Comparison of ENCODE assay signal across 8 mouse cellular contexts in the genomic region with DNA sequence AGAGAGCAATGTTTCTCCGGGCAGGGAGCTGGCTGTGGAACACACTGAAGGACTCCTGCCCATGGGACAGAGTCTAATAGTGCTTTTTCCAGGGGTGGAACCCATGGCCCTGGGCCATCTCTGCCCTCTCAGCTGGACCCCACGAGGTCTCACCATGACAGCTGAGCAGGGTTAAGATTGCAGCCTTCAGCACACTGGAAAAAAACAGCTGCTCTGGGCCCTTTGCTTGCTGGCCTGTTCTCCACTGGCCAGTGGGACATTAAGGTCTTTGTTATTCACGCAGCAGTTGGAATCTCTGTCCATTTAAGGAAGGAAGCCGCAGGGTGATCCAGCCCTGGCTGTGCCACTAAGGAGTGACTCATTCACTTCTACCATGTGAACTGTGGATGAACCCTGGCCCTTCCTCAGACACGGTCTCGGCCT.
DNase-seq lines count a peak whose midpoint lies in the region; ATAC-seq lines count a peak whose summit lies in the region.

No protein-coding gene starts in this region.

- WGBS in neural tube, embryonic 13.5 days = 12% methylated on average over 6 of the region's 6 CpGs
- WGBS in neural tube, embryonic 15.5 days = 14% methylated on average over 6 of the region's 6 CpGs
- 40% methylated on average over 6 of the region's 6 CpGs for WGBS in intestine, embryonic 14.5 days
- 60% methylated on average over 6 of the region's 6 CpGs for WGBS in forebrain, embryonic 12.5 days

- H3K9me3 ChIP-seq in neural tube, embryonic 13.5 days = no peaks in the 10 kb centered on the region
- H3K9me3 ChIP-seq in neural tube, embryonic 15.5 days (replicated peaks) = no peaks in the 10 kb centered on the region
- H3K9me3 ChIP-seq in intestine, embryonic 14.5 days (ENCODE audit: control insufficient read depth, low read length) = no peaks in the 10 kb centered on the region
- H3K9me3 ChIP-seq in forebrain, embryonic 12.5 days = no peaks in the 10 kb centered on the region

- H3K4me2 ChIP-seq in neural tube, embryonic 13.5 days = no peak overlapping the region
- H3K4me2 ChIP-seq in neural tube, embryonic 15.5 days = no peak overlapping the region
- no peak overlapping the region for H3K4me2 ChIP-seq in intestine, embryonic 14.5 days (ENCODE audit: low read length)
- H3K4me2 ChIP-seq in forebrain, embryonic 12.5 days = no peak overlapping the region

- peak; percentile 53 for ATAC-seq in neural tube, embryonic 13.5 days (ENCODE audit: low read depth)
- no peak for ATAC-seq in neural tube, embryonic 15.5 days (ENCODE audit: low FRiP score)
- peak; percentile 66 for ATAC-seq in intestine, embryonic 14.5 days (replicated peaks; ENCODE audit: low FRiP score, low TSS enrichment, low read depth)
- ATAC-seq in activated CD4-positive, CD25-positive, alpha-beta regulatory T cell, adult 4 months = no peak
- no peak; the same call in 1 of the 2 replicates for ATAC-seq in forebrain, embryonic 12.5 days (ENCODE audit: low FRiP score)

- H3K27ac ChIP-seq in neural tube, embryonic 13.5 days (replicated peaks) = 0 out of 2 replicates have a peak overlapping the region, but pooled peaks have one; percentile 28
- H3K27ac ChIP-seq in neural tube, embryonic 15.5 days (replicated peaks) = no peak overlapping the region
- peak overlapping the region; percentile 71 for H3K27ac ChIP-seq in intestine, embryonic 14.5 days (ENCODE audit: low read depth)
- H3K27ac ChIP-seq in forebrain, embryonic 12.5 days = no peak overlapping the region

- DNase-seq in fibroblast of lung, adult 2 months (ENCODE audit: low read depth) = peak; percentile 73
- no peak for DNase-seq in intestine, embryonic 14.5 days (ENCODE audit: low spot score)
- DNase-seq in lung, adult 18-20 months = peak; percentile 62 to 66
- DNase-seq in natural killer cell, adult 2 months (ENCODE audit: low spot score in 2 of 2) = no peak

- H3K36me3 ChIP-seq in neural tube, embryonic 13.5 days = no peaks in the 10 kb centered on the region
- no peaks in the 10 kb centered on the region for H3K36me3 ChIP-seq in neural tube, embryonic 15.5 days
- no peaks in the 10 kb centered on the region for H3K36me3 ChIP-seq in intestine, embryonic 14.5 days (ENCODE audit: control insufficient read depth, insufficient read depth, low read length)
- H3K36me3 ChIP-seq in forebrain, embryonic 12.5 days (replicated peaks) = no peaks in the 10 kb centered on the region

- H3K4me3 ChIP-seq in neural tube, embryonic 13.5 days = no peak overlapping the region
- no peak overlapping the region for H3K4me3 ChIP-seq in neural tube, embryonic 15.5 days (replicated peaks)
- no peak overlapping the region for H3K4me3 ChIP-seq in intestine, embryonic 14.5 days (ENCODE audit: low read depth, low read length)
- H3K4me3 ChIP-seq in forebrain, embryonic 12.5 days (replicated peaks) = no peak overlapping the region

- H3K27me3 ChIP-seq in neural tube, embryonic 13.5 days = no peaks in the 10 kb centered on the region
- no peaks in the 10 kb centered on the region for H3K27me3 ChIP-seq in neural tube, embryonic 15.5 days (replicated peaks)
- H3K27me3 ChIP-seq in intestine, embryonic 14.5 days (replicated peaks; ENCODE audit: control insufficient read depth, insufficient read depth, low read length) = no peaks in the 10 kb centered on the region
- peaks cover 2% of the 10 kb centered on the region; the same call in 1 of the 2 replicates for H3K27me3 ChIP-seq in forebrain, embryonic 12.5 days

- no peak overlapping the region for H3K9ac ChIP-seq in neural tube, embryonic 13.5 days
- no peak overlapping the region for H3K9ac ChIP-seq in neural tube, embryonic 15.5 days (replicated peaks)
- no peak overlapping the region for H3K9ac ChIP-seq in intestine, embryonic 14.5 days (ENCODE audit: low read length)
- H3K9ac ChIP-seq in forebrain, embryonic 12.5 days = no peak overlapping the region

- peaks cover 23% of the 10 kb centered on the region for H3K4me1 ChIP-seq in neural tube, embryonic 13.5 days (replicated peaks)
- 0 out of 2 replicates have a peak, but pooled peaks cover 8% of the 10 kb centered on the region for H3K4me1 ChIP-seq in neural tube, embryonic 15.5 days
- peaks cover 8% of the 10 kb centered on the region for H3K4me1 ChIP-seq in intestine, embryonic 14.5 days (replicated peaks; ENCODE audit: control insufficient read depth, insufficient read depth, low read length)
- H3K4me1 ChIP-seq in forebrain, embryonic 12.5 days = peaks cover 17% of the 10 kb centered on the region

Comparison
In these comparisons a context has a peak if more than half of its experiments do, and no peak if none do; other contexts are left out.
1. ATAC-seq: peak in neural tube, embryonic 13.5 days (single experiment) and intestine, embryonic 14.5 days (single experiment); none in neural tube, embryonic 15.5 days (single experiment), activated CD4-positive, CD25-positive, alpha-beta regulatory T cell, adult 4 months (single experiment) and forebrain, embryonic 12.5 days (single experiment).
2. H3K27ac ChIP-seq: peak in neural tube, embryonic 13.5 days (single experiment) and intestine, embryonic 14.5 days (single experiment); none in neural tube, embryonic 15.5 days (single experiment) and forebrain, embryonic 12.5 days (single experiment).
3. DNase-seq: peak in fibroblast of lung, adult 2 months (single experiment) and lung, adult 18-20 months (2 of 2); none in intestine, embryonic 14.5 days (single experiment) and natural killer cell, adult 2 months (0 of 2).